Mouse (Mus musculus) MEL (cell line): ENCODE data around the gene Zfp366.

Experiments used
- ELF1 ChIP-seq: IDR thresholded peaks from 2 replicates; pipeline ENCODE4 v1.6.1; 2014; ENCODE audit warnings: low read depth, mild to moderate bottlenecking, inconsistent platforms, low read length, improper control_type of control experiment, moderate library complexity
- KAT2A ChIP-seq: conservative IDR thresholded peaks from 2 replicates; pipeline ENCODE4 v1.6.1; 2012; ENCODE audit warnings: low read depth, low read length, improper control_type of control experiment, inconsistent platforms
- POLR2A ChIP-seq, 2 experiments: IDR thresholded peaks; 2 replicates each; pipeline ENCODE4 v1.6.1; 2011 to 2012; ENCODE audit warnings: low read length in 2 of 2, mild to moderate bottlenecking in 2 of 2, control low read depth in 1 of 2, improper control_type of control experiment in 1 of 2, low read depth in 1 of 2, moderate library complexity in 1 of 2; ENCODE audit not compliant: control insufficient read depth in 1 of 2, insufficient read depth in 1 of 2, poor library complexity in 1 of 2

DNA sequence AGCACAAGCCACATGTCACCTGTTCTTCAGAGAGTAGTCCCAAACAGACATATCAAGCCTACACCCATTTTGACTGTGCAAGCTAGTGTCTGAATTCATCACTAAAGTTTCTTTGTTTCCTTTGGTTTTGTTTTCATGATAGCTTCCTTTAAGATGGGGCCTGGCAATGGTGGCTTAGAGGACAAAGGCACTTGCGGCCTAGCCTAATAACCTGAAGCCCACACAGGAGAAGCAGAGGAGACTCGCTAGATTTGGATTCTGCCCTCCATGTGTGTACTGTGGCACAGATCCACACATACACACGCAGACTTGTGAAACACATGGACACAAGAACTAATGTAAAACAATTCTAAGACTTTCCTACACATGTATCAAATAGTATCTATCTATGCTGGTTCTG lies 37.4 kb downstream of the Zfp366 start:
- TF ChIP-seq POLR2A (IDR thresholded peaks at IDR 0.05; ENCODE audit: control insufficient read depth in 1 of 2, insufficient read depth in 1 of 2, low read depth in 1 of 2, low read length in 2 of 2, poor library complexity in 1 of 2): no peak
- TF ChIP-seq KAT2A: no peak
- TF ChIP-seq ELF1: no peak
